Mouse (Mus musculus) intestine, postnatal 0 days (tissue): ENCODE results near the gene Ntm. TPM values are rescaled to one million over a fixed set of nuclear protein-coding genes. Genes with fewer than 3 reads are reported as not detected.

ENCODE experiments used
- ATAC-seq: fragments of 200-750 bp; cut with Nextera tagmentation; 2 replicates; pipeline ENCODE4 v1.8.0; 2017; ENCODE audit warnings: mild to moderate bottlenecking, moderate TSS enrichment, moderate library complexity
- H3K27ac ChIP-seq: fragments of 300-500 bp; sonication (generic); 2 replicates; pipeline ENCODE4 v1.5.1; 2014; ENCODE audit warnings: mild to moderate bottlenecking, low read depth, low read length, moderate library complexity
- H3K27me3 ChIP-seq: fragments of 300-500 bp; sonication (generic); replicated peaks from 2 replicates; pipeline ENCODE4 v1.6.1; 2014; ENCODE audit warnings: low read length, mixed read lengths; ENCODE audit not compliant: control insufficient read depth, insufficient read depth
- H3K36me3 ChIP-seq: fragments of 300-500 bp; sonication (generic); 2 replicates; pipeline ENCODE4 v1.6.1; 2014; ENCODE audit warnings: mild to moderate bottlenecking, moderate library complexity; ENCODE audit not compliant: control insufficient read depth, insufficient read depth
- H3K4me1 ChIP-seq: fragments of 300-500 bp; sonication (generic); replicated peaks from 2 replicates; pipeline ENCODE4 v1.6.1; 2014; ENCODE audit warnings: antibody characterized with exemption, low read length, mixed read lengths; ENCODE audit not compliant: control insufficient read depth, insufficient read depth
- H3K4me2 ChIP-seq: fragments of 300-500 bp; sonication (generic); replicated peaks from 2 replicates; pipeline ENCODE4 v1.6.1; 2014; ENCODE audit warnings: low read depth, mild to moderate bottlenecking, moderate library complexity
- H3K4me3 ChIP-seq: fragments of 300-500 bp; sonication (generic); 2 replicates; pipeline ENCODE4 v1.5.1; 2014; ENCODE audit warnings: low read depth, low read length
- H3K9ac ChIP-seq: fragments of 300-500 bp; sonication (generic); 2 replicates; pipeline ENCODE4 v1.6.1; 2014; ENCODE audit warnings: mild to moderate bottlenecking, low read depth, low read length
- H3K9me3 ChIP-seq: fragments of 300-500 bp; sonication (generic); 2 replicates; pipeline ENCODE4 v1.6.1; 2016; ENCODE audit warnings: mixed run types; ENCODE audit not compliant: control insufficient read depth
- CTCF ChIP-seq: sonication (generic); IDR thresholded peaks from 2 replicates; pipeline ENCODE4 v1.5.1; 2016; ENCODE audit warnings: low read depth, mild to moderate bottlenecking, control low read depth, antibody characterized with exemption, moderate library complexity
- WGBS: fragments of 180-500 bp; shearing (Covaris S2); extraction: QIAGEN DNeasy Blood & Tissue Kit; methylation state at CpG from one replicate; pipeline ENCODE4 v1.1.7; 2014; 5-methylcytosine and 5-hydroxymethylcytosine counted together
- polyA plus RNA-seq: library from polyadenylated mRNA; unstranded; fragments of >200 nt; fragmentation: Nextera tagmentation; extraction: Ambion mirVana; gene quantifications from 2 replicates; pipeline ENCODE4 v1.2.1, GENCODE M21; 2015

The Ntm gene
- polyA plus RNA-seq, 1 experiment from 2014 or later: 1.1 TPM

DNA sequence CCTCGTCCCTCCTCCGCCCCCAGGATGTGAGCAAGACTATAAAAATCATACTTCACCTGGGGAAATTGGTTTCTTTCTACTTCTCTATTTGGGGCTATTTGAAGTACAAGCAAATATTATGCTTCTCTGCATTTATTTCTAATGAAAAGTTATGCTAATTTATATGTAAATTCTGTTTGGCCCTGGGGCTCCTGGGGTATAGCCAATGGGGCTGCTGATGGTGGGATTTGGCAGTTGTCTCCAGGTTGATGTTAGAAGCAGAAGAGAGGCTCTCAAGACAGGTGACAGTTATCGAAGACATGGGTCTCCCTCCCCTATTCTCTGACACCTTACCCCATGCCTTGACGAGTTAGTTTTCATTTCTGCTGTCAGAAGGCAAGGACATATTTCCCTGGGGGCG lies 2.2 kb downstream of the Ntm start:
- ATAC-seq: no peak
- no peak overlapping the region for H3K4me2 ChIP-seq

DNA sequence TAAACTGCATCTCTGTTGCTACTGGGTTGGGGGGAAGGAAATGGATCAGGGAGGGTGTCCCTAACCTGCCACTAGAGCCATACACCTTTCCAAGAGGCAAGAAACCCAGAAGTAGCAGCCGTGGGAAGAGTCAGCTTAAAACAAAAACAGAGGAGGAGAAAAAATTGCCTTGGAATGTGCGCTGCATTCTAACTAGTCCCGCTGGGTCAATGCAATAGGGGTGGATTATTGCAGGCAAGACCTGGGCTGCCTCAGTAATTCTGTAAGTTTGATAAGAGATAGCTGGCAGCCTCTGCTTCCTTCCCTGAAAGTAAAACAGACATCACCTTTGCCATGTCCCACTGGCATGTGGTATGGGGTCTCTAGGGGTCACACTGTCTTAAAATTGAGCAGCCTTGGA lies 2.7 kb downstream of the Ntm start:
- no peak for TF ChIP-seq CTCF
- Histone ChIP-seq H3K4me2 (no peak overlapping the region), H3K27ac (no peak overlapping the region), H3K36me3 (no peaks in the 10 kb centered on the region), H3K27me3 (peaks cover 16% of the 10 kb centered on the region; the same call in 1 of the 2 replicates), H3K9ac (no peak overlapping the region), H3K4me1 (no peaks in the 10 kb centered on the region), H3K4me3 (no peak overlapping the region), H3K9me3 (no peaks in the 10 kb centered on the region)
- whole genome bisulfite sequencing: 41% methylated on average over 3 of the region's 3 CpGs
- ATAC-seq: no peak

More for the DNA sequence above, 2.2 kb downstream of the Ntm start:
- H3K27me3 ChIP-seq: peaks cover 16% of the 10 kb centered on the region; the same call in 1 of the 2 replicates
- 71% methylated on average over 5 of the region's 5 CpGs for WGBS
- H3K9ac ChIP-seq: no peak overlapping the region
- no peak overlapping the region for H3K4me3 ChIP-seq
- H3K9me3 ChIP-seq: no peaks in the 10 kb centered on the region
- no peak overlapping the region for H3K27ac ChIP-seq
- H3K36me3 ChIP-seq: no peaks in the 10 kb centered on the region
- no peak for TF ChIP-seq CTCF
- H3K4me1 ChIP-seq: no peaks in the 10 kb centered on the region

DNA sequence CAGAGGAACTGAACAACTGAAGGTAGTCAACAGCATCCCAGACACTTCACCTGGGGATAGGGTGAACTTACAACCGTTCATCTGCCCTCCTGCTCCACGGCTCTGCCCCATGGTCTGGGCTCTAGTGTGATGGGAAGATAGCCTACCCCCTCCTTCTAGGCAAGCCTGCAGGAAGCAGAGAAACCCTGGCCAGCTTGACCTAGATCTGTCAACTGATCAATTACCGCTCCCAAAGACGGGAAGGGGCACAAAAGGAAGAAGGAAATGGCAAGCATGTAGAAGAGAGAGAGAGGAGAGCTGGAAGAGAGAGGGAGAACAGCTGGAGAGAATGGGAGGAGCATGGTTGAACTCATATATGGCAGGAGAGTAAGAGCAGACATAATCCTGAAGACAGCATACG lies 6.0 kb downstream of the Ntm start:
- H3K4me1 ChIP-seq: no peaks in the 10 kb centered on the region
- no peaks in the 10 kb centered on the region for H3K36me3 ChIP-seq
- no peak overlapping the region for H3K9ac ChIP-seq
- H3K27me3 ChIP-seq: peaks cover 8% of the 10 kb centered on the region; the same call in 1 of the 2 replicates
- no peak for ATAC-seq
- H3K4me3 ChIP-seq: no peak overlapping the region
- no peak overlapping the region for H3K4me2 ChIP-seq
- no peak for TF ChIP-seq CTCF
- 58% methylated on average over 5 of the region's 5 CpGs for WGBS
- no peak overlapping the region for H3K27ac ChIP-seq
- H3K9me3 ChIP-seq: no peaks in the 10 kb centered on the region

DNA sequence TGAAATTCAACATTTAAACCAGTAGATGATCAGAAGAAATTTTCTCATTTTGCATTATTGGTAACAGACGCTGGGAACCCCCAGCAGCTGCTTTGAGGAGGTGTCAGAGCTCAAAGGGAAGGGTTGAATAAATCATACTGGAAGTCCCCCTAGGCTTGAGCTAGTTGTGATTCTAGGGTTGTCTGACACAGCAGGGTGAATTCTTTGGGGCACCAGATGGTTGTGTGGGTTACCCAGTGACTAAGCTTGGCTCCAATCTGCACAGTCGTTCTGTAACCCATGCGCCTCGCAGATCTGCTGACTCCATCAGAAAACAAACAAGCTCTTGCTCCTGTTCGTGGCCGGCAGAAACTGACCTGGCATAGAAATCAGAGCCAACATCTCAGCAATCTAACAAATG lies 8.9 kb downstream of the Ntm start:
- no peaks in the 10 kb centered on the region for H3K36me3 ChIP-seq
- ATAC-seq: no peak
- no peak overlapping the region for H3K27ac ChIP-seq
- no peak overlapping the region for H3K9ac ChIP-seq
- no peaks in the 10 kb centered on the region for H3K4me1 ChIP-seq
- no peak for TF ChIP-seq CTCF
- no peaks in the 10 kb centered on the region for H3K27me3 ChIP-seq
- H3K4me3 ChIP-seq: no peak overlapping the region
- 49% methylated on average over 6 of the region's 6 CpGs for WGBS
- H3K4me2 ChIP-seq: no peak overlapping the region
- H3K9me3 ChIP-seq: no peaks in the 10 kb centered on the region

DNA sequence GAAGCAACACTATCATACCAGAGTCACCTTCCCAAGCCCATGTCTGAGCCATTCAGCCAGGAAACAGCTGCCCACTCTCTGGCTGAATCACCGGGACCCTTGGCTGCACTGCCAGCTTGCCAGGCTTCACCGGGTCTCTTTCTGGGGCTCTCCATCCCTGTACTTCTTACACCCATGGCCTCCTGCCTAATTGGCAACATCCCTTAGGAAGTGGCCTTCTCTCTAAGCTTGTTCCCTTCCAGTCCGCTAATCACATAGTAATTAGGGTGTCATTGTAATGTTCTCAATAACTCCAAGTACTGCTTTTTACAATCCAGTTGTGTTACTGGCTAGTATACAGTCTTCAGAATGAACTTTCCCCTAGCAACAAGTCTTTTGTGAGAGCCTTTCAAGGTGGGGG lies 13.9 kb downstream of the Ntm start:
- Histone ChIP-seq H3K9ac (no peak overlapping the region), H3K36me3 (no peaks in the 10 kb centered on the region), H3K27ac (no peak overlapping the region), H3K4me2 (no peak overlapping the region), H3K9me3 (no peaks in the 10 kb centered on the region), H3K4me3 (no peak overlapping the region), H3K4me1 (no peaks in the 10 kb centered on the region), H3K27me3 (no peaks in the 10 kb centered on the region)
- ATAC-seq: no peak
- no peak for TF ChIP-seq CTCF
- 91% methylated on average over 3 of the region's 3 CpGs for WGBS

DNA sequence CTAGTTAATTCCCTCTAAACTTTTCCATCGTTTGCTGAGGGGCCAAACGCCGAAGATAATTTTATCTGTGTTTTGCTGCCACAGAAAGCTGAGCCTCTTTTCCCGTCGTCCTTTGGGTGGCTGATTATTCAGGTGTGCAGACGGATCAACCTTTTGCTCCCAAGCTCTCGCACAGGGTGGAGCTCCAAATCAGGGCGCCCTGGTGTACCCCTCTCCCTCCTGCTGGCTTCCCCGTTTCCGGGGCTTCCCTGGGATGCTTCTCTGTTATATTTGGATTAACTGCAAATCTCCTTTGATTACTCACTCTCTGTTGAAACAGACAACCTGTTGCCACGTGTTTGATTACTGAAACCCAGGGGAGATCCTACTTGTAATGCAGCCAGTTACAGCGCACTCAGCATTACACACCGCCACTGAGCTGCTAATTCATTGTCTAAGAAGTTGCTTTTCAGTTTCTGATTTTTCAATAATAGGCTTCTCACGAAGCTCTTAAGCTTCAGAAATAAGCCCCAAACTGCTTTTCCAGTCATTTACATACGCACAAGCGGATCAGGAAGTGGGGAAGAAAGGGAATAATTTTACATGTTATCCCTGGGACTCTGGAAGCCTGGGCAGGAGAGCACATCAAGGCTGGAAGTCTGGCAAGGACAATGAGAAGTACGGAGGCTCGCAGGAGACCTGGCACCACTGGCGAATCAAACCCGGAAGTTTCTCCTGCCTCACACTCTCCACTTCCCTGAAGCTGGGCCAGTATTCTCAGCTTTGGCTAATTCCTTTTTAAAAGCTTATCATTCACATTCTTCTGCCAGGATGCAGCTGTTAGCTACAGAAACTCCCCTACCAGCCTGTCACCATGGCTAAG lies 19.5 kb downstream of the Ntm start:
- TF ChIP-seq CTCF: no peak
- Histone ChIP-seq H3K9ac (no peak overlapping the region), H3K4me3 (no peak overlapping the region; the same call in 1 of the 2 replicates), H3K4me2 (peak overlapping the region; percentile 57), H3K4me1 (no peaks in the 10 kb centered on the region), H3K36me3 (no peaks in the 10 kb centered on the region), H3K27me3 (no peaks in the 10 kb centered on the region), H3K9me3 (no peaks in the 10 kb centered on the region), H3K27ac (no peak overlapping the region)
- 18% methylated on average over 20 of the region's 20 CpGs for WGBS
- no peak for ATAC-seq
